In genomic region chr7:37992861-37993260, GRCm38 (mm10) we compare ENCODE assay signal across 32 mouse cellular contexts.
"Had no signal": no experiment of that assay in that cellular context is flagged by ENCODE, and none has a peak within 500 bp of the region (broad histone marks: within the 10 kb centered on the region; RNA-seq: fewer than 3 reads in every experiment).

No protein-coding gene starts in this region.

- H3K36me3 ChIP-seq: limb, embryonic 10.5 days; limb, embryonic 12.5 days; limb, embryonic 13.5 days; limb, embryonic 15.5 days; liver, embryonic 12.5 days; liver, embryonic 13.5 days; liver, embryonic 15.5 days; lung, embryonic 15.5 days; midbrain, embryonic 10.5 days; midbrain, embryonic 12.5 days; midbrain, embryonic 13.5 days; midbrain, embryonic 15.5 days; neural tube, embryonic 12.5 days had no signal

- H3K9me3 ChIP-seq: limb, embryonic 10.5 days; limb, embryonic 12.5 days; limb, embryonic 13.5 days; limb, embryonic 15.5 days; liver, embryonic 12.5 days; liver, embryonic 13.5 days; liver, embryonic 15.5 days; lung, embryonic 15.5 days; megakaryocyte, embryonic 14.5 days; midbrain, embryonic 10.5 days; midbrain, embryonic 12.5 days; midbrain, embryonic 13.5 days; midbrain, embryonic 15.5 days; neural tube, embryonic 12.5 days had no signal

- ATAC-seq: liver, embryonic 12.5 days; liver, postnatal 0 days; lung, postnatal 0 days; midbrain, embryonic 13.5 days; midbrain, embryonic 15.5 days; midbrain, embryonic 16.5 days had no signal

- DNase-seq: left cerebral cortex, postnatal 4 days; liver; liver, embryonic 13.5 days; liver, postnatal 0 days; lung, adult 18-20 months; lung, adult 2 months; lung, embryonic 14.5 days; lung, postnatal 10 days; lung, postnatal 14 days; lung, postnatal 36 days; lung, postnatal 4 days; midbrain, embryonic 14.5 days had no signal

- H3K4me3 ChIP-seq: limb, embryonic 10.5 days; limb, embryonic 12.5 days; limb, embryonic 13.5 days; limb, embryonic 15.5 days; liver, embryonic 12.5 days; liver, embryonic 13.5 days; liver, embryonic 15.5 days; lung, embryonic 15.5 days; megakaryocyte, embryonic 14.5 days; midbrain, embryonic 10.5 days; midbrain, embryonic 12.5 days; midbrain, embryonic 13.5 days; midbrain, embryonic 15.5 days; myocyte; neural tube, embryonic 12.5 days had no signal

- H3K27ac ChIP-seq: limb, embryonic 10.5 days; limb, embryonic 12.5 days; limb, embryonic 13.5 days; limb, embryonic 15.5 days; liver, embryonic 12.5 days; liver, embryonic 13.5 days; liver, embryonic 14.5 days; liver, embryonic 15.5 days; lung, embryonic 15.5 days; macrophage; midbrain, embryonic 10.5 days; midbrain, embryonic 12.5 days; midbrain, embryonic 13.5 days; midbrain, embryonic 15.5 days; neural tube, embryonic 12.5 days had no signal

- H3K4me2 ChIP-seq: limb, embryonic 12.5 days; limb, embryonic 13.5 days; limb, embryonic 15.5 days; liver, embryonic 11.5 days; liver, embryonic 12.5 days; liver, embryonic 13.5 days; liver, embryonic 15.5 days; lung, embryonic 14.5 days; lung, embryonic 15.5 days; midbrain, embryonic 11.5 days; midbrain, embryonic 12.5 days; midbrain, embryonic 13.5 days; midbrain, embryonic 15.5 days; neural tube, embryonic 12.5 days had no signal

- H3K9ac ChIP-seq: limb, embryonic 12.5 days; limb, embryonic 13.5 days; limb, embryonic 15.5 days; liver, embryonic 12.5 days; liver, embryonic 13.5 days; liver, embryonic 14.5 days; liver, embryonic 15.5 days; liver, postnatal 0 days; lung, embryonic 14.5 days; lung, embryonic 15.5 days; midbrain, embryonic 12.5 days; midbrain, embryonic 13.5 days; midbrain, embryonic 15.5 days; neural tube, embryonic 12.5 days had no signal

- H3K27me3 ChIP-seq: limb, embryonic 12.5 days; limb, embryonic 13.5 days; limb, embryonic 15.5 days; liver, embryonic 12.5 days; liver, embryonic 13.5 days; liver, embryonic 15.5 days; lung, embryonic 15.5 days; megakaryocyte, embryonic 14.5 days; midbrain, embryonic 12.5 days; midbrain, embryonic 13.5 days; midbrain, embryonic 15.5 days; neural tube, embryonic 12.5 days had no signal

- H3K4me1 ChIP-seq: limb, embryonic 10.5 days; limb, embryonic 12.5 days; limb, embryonic 13.5 days; limb, embryonic 15.5 days; liver, embryonic 12.5 days; liver, embryonic 13.5 days; liver, embryonic 15.5 days; lung, embryonic 15.5 days; midbrain, embryonic 10.5 days; midbrain, embryonic 12.5 days; neural tube, embryonic 12.5 days had no signal
